Mouse (Mus musculus) heart, postnatal 0 days (tissue): ENCODE results near the gene Rnf223.

Experiments used
- CTCF ChIP-seq: IDR thresholded peaks from 2 replicates; pipeline ENCODE4 v1.5.1; 2016; ENCODE audit warnings: antibody characterized with exemption, control low read depth, low read depth
- EP300 ChIP-seq: IDR thresholded peaks from 2 replicates; pipeline ENCODE4 v1.6.1; 2016; ENCODE audit warnings: antibody characterized with exemption, low read depth

- TF ChIP-seq CTCF (no peak), EP300 (no peak)
Observed at GRCm38 (mm10) chr4:156108606-156109546, 21.4 kb upstream of the Rnf223 start.
